Mouse (Mus musculus) ovary, postnatal 10 days (tissue): ENCODE data around the gene Gosr2.
"Not testable (repeated sequence)": the region's sequence is repeated elsewhere in the genome, so short reads cannot be mapped to it uniquely, and the experiment has no call there.

Experiments
- DNase-seq: peaks from one replicate; pipeline ENCODE4 v3.0.0; 2022; ENCODE audit warnings: low spot score

The Gosr2 gene

GRCm38 (mm10) chr11:103688980-103689378 is 8.7 kb downstream of the Gosr2 start:
- no peak for DNase-seq

- no peak for DNase-seq
Observed at GRCm38 (mm10) chr11:103688271-103688979, 9.3 kb downstream of the Gosr2 start.

GRCm38 (mm10) chr11:103686706-103687105 is 11.0 kb downstream of the Gosr2 start:
- DNase-seq, result no peak

GRCm38 (mm10) chr11:103685261-103685736 is 12.4 kb downstream of the Gosr2 start:
- no peak for DNase-seq

GRCm38 (mm10) chr11:103683667-103684334 is 13.9 kb downstream of the Gosr2 start:
- no peak for DNase-seq

GRCm38 (mm10) chr11:103677042-103677441 is 20.7 kb downstream of the Gosr2 start:
- not testable (repeated sequence) for DNase-seq

- DNase-seq, result peak; percentile 10
Observed at GRCm38 (mm10) chr11:103675556-103675955, 22.1 kb downstream of the Gosr2 start.

- DNase-seq, result no peak
Observed at GRCm38 (mm10) chr11:103666907-103667426, 30.7 kb downstream of the Gosr2 start.

GRCm38 (mm10) chr11:103666181-103666906 is 31.4 kb downstream of the Gosr2 start:
- DNase-seq, result no peak

- no peak for DNase-seq
Observed at GRCm38 (mm10) chr11:103665695-103666094, 32.0 kb downstream of the Gosr2 start.

GRCm38 (mm10) chr11:103663119-103663518 is 34.6 kb downstream of the Gosr2 start:
- DNase-seq, result no peak

- DNase-seq, result no peak
Observed at GRCm38 (mm10) chr11:103662546-103662945, 35.2 kb downstream of the Gosr2 start.

- DNase-seq, result no peak
Observed at GRCm38 (mm10) chr11:103661863-103662262, 35.8 kb downstream of the Gosr2 start.

GRCm38 (mm10) chr11:103658189-103658588 is 39.5 kb downstream of the Gosr2 start:
- no peak for DNase-seq

GRCm38 (mm10) chr11:103656520-103656919 is 41.2 kb downstream of the Gosr2 start:
- DNase-seq, result no peak

GRCm38 (mm10) chr11:103653359-103653965 is 44.2 kb downstream of the Gosr2 start:
- DNase-seq, result no peak

GRCm38 (mm10) chr11:103651426-103651825 is 46.3 kb downstream of the Gosr2 start:
- no peak for DNase-seq

GRCm38 (mm10) chr11:103649983-103650493 is 47.7 kb downstream of the Gosr2 start:
- no peak for DNase-seq

GRCm38 (mm10) chr11:103649301-103649982 is 48.3 kb downstream of the Gosr2 start, which contains the start of gene Rprml:
Rprml (plus strand) TSS chr11:103649570.
- DNase-seq, result no peak

GRCm38 (mm10) chr11:103648656-103649055 is 49.0 kb downstream of the Gosr2 start:
- no peak for DNase-seq
